Mouse (Mus musculus) intestine, postnatal 0 days (tissue): Measurements from ENCODE around the gene Hydin. TPM values are rescaled to one million over a fixed set of nuclear protein-coding genes. Genes with fewer than 3 reads are reported as not detected.

Experiments used
- ATAC-seq: fragments of 200-750 bp; cut with Nextera tagmentation; 2 replicates; pipeline ENCODE4 v1.8.0; 2017; ENCODE audit warnings: mild to moderate bottlenecking, moderate TSS enrichment, moderate library complexity
- H3K27ac ChIP-seq: fragments of 300-500 bp; sonication (generic); 2 replicates; pipeline ENCODE4 v1.5.1; 2014; ENCODE audit warnings: mild to moderate bottlenecking, low read depth, low read length, moderate library complexity
- H3K27me3 ChIP-seq: fragments of 300-500 bp; sonication (generic); replicated peaks from 2 replicates; pipeline ENCODE4 v1.6.1; 2014; ENCODE audit warnings: low read length, mixed read lengths; ENCODE audit not compliant: control insufficient read depth, insufficient read depth
- H3K36me3 ChIP-seq: fragments of 300-500 bp; sonication (generic); 2 replicates; pipeline ENCODE4 v1.6.1; 2014; ENCODE audit warnings: mild to moderate bottlenecking, moderate library complexity; ENCODE audit not compliant: control insufficient read depth, insufficient read depth
- H3K4me1 ChIP-seq: fragments of 300-500 bp; sonication (generic); replicated peaks from 2 replicates; pipeline ENCODE4 v1.6.1; 2014; ENCODE audit warnings: antibody characterized with exemption, low read length, mixed read lengths; ENCODE audit not compliant: control insufficient read depth, insufficient read depth
- H3K4me2 ChIP-seq: fragments of 300-500 bp; sonication (generic); replicated peaks from 2 replicates; pipeline ENCODE4 v1.6.1; 2014; ENCODE audit warnings: low read depth, mild to moderate bottlenecking, moderate library complexity
- H3K4me3 ChIP-seq: fragments of 300-500 bp; sonication (generic); 2 replicates; pipeline ENCODE4 v1.5.1; 2014; ENCODE audit warnings: low read depth, low read length
- H3K9ac ChIP-seq: fragments of 300-500 bp; sonication (generic); 2 replicates; pipeline ENCODE4 v1.6.1; 2014; ENCODE audit warnings: mild to moderate bottlenecking, low read depth, low read length
- H3K9me3 ChIP-seq: fragments of 300-500 bp; sonication (generic); 2 replicates; pipeline ENCODE4 v1.6.1; 2016; ENCODE audit warnings: mixed run types; ENCODE audit not compliant: control insufficient read depth
- CTCF ChIP-seq: sonication (generic); IDR thresholded peaks from 2 replicates; pipeline ENCODE4 v1.5.1; 2016; ENCODE audit warnings: low read depth, mild to moderate bottlenecking, control low read depth, antibody characterized with exemption, moderate library complexity
- WGBS: fragments of 180-500 bp; shearing (Covaris S2); extraction: QIAGEN DNeasy Blood & Tissue Kit; methylation state at CpG from one replicate; pipeline ENCODE4 v1.1.7; 2014; 5-methylcytosine and 5-hydroxymethylcytosine counted together
- polyA plus RNA-seq: library from polyadenylated mRNA; unstranded; fragments of >200 nt; fragmentation: Nextera tagmentation; extraction: Ambion mirVana; gene quantifications from 2 replicates; pipeline ENCODE4 v1.2.1, GENCODE M21; 2015

Gene Hydin
- polyA plus RNA-seq, 1 experiment from 2014 or later = 0.07 TPM

- Histone ChIP-seq H3K4me3 (no peak overlapping the region), H3K4me1 (no peaks in the 10 kb centered on the region), H3K36me3 (no peaks in the 10 kb centered on the region), H3K9me3 (no peaks in the 10 kb centered on the region), H3K9ac (no peak overlapping the region), H3K27me3 (no peaks in the 10 kb centered on the region), H3K27ac (no peak overlapping the region), H3K4me2 (no peak overlapping the region)
- TF ChIP-seq CTCF = no peak
- WGBS = 86% methylated on average over 12 of the region's 12 CpGs
- no peak for ATAC-seq
Measured at GRCm38 (mm10) chr8:110340090-110340703, 73.4 kb downstream of the Hydin start.

- Histone ChIP-seq H3K9me3 (no peaks in the 10 kb centered on the region), H3K27me3 (no peaks in the 10 kb centered on the region), H3K36me3 (no peaks in the 10 kb centered on the region), H3K27ac (no peak overlapping the region), H3K4me2 (no peak overlapping the region), H3K4me1 (no peaks in the 10 kb centered on the region), H3K4me3 (no peak overlapping the region), H3K9ac (no peak overlapping the region)
- WGBS = 80% methylated on average over 12 of the region's 12 CpGs
- no peak for ATAC-seq
- TF ChIP-seq CTCF = no peak
Measured at GRCm38 (mm10) chr8:110345697-110346394, 79.1 kb downstream of the Hydin start.

- no peak for TF ChIP-seq CTCF
- Histone ChIP-seq H3K27ac (no peak overlapping the region), H3K4me2 (no peak overlapping the region), H3K4me1 (no peaks in the 10 kb centered on the region), H3K9ac (no peak overlapping the region), H3K9me3 (no peaks in the 10 kb centered on the region), H3K36me3 (no peaks in the 10 kb centered on the region), H3K27me3 (no peaks in the 10 kb centered on the region), H3K4me3 (no peak overlapping the region)
- WGBS = 84% methylated on average over 1 of the region's 1 CpGs
- ATAC-seq = no peak
Measured at GRCm38 (mm10) chr8:110346915-110347314, 80.1 kb downstream of the Hydin start.

GRCm38 (mm10) chr8:110350725-110351124, 83.9 kb downstream of the Hydin start:
- H3K27me3 ChIP-seq = no peaks in the 10 kb centered on the region
- H3K4me1 ChIP-seq = no peaks in the 10 kb centered on the region
- no peak for TF ChIP-seq CTCF
- no peak for ATAC-seq
- H3K36me3 ChIP-seq = no peaks in the 10 kb centered on the region
- H3K9me3 ChIP-seq = no peaks in the 10 kb centered on the region
- WGBS = 80% methylated on average over 3 of the region's 3 CpGs
- H3K9ac ChIP-seq = no peak overlapping the region
- H3K27ac ChIP-seq = no peak overlapping the region
- H3K4me3 ChIP-seq = no peak overlapping the region
- no peak overlapping the region for H3K4me2 ChIP-seq

DNA sequence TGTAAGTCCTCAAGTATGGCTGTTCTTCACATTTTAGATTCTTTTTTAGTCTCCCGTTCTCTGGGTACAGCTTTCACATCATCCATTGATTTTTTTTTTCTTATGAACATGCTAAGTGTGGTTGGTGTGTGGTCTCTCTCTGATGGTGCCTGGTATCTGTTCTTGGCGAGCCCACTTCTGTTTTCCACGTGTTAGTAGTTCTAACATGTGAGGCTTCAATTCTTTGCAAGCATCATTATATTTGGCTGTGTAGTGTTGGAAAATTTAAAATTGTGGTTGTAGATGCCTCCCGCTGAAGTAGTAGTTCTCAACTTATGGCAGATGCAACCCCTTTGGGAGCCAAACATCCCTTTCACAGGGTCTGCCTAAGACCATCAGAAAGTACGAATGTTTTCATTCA, 85.1 kb downstream of the Hydin start:
- Histone ChIP-seq H3K27ac (no peak overlapping the region), H3K4me2 (no peak overlapping the region), H3K27me3 (no peaks in the 10 kb centered on the region), H3K9ac (no peak overlapping the region), H3K4me1 (no peaks in the 10 kb centered on the region), H3K36me3 (no peaks in the 10 kb centered on the region), H3K4me3 (no peak overlapping the region), H3K9me3 (no peaks in the 10 kb centered on the region)
- no peak for ATAC-seq
- no peak for TF ChIP-seq CTCF
- 86% methylated on average over 5 of the region's 5 CpGs for WGBS

GRCm38 (mm10) chr8:110362975-110363374, 96.2 kb downstream of the Hydin start:
- Histone ChIP-seq H3K4me3 (no peak overlapping the region), H3K4me1 (no peaks in the 10 kb centered on the region), H3K36me3 (no peaks in the 10 kb centered on the region), H3K4me2 (no peak overlapping the region), H3K9ac (no peak overlapping the region), H3K27me3 (no peaks in the 10 kb centered on the region), H3K9me3 (no peaks in the 10 kb centered on the region), H3K27ac (no peak overlapping the region)
- no peak for ATAC-seq
- no peak for TF ChIP-seq CTCF
- 90% methylated on average over 4 of the region's 4 CpGs for WGBS
